Mouse (Mus musculus): ENCODE measurements at regions not wholly inside any gene's neighbourhood (a gene's known extent, or its start where the extent isn't known, plus 50 kb on each side); places are given as distances from the start of the nearest gene placed in this dataset.

DNA sequence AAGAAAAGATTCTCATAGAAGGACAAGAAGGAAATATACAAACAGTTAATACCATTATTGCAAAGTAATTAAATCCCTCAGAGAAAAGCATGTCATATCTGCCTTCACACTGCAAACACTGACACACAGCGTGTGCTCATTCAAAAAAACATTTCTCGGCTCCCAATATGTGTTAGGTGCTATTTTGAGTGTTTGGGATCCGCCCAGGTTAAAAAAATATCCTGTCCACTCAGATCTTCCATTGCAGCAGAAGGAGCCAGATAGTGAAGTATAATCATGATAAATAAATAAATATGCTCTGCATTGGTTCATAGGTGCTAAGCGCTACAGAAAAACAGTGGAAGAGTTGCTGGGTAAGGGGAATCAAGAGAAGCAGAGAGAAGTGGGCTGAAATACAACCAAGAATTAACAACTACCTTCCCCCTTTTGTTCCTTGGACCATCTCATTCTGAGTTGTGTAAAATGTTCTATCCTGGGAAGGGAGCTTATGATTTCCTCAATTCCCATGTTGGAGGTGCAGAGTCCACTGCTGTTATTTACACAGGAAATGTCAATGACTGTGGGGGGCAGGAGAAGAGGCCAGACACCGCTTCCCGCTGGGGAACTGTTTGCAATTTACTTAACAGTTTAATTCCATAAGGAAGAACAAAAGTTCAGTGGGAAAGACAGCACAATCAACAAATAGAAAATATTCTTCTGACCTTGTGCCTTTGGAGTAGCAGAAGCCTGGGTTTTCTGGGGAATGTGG lies 139.9 kb downstream of the Tle1 start:
- H3K27me3 ChIP-seq (ENCODE audit: insufficient read depth, poor library complexity, severe bottlenecking): peaks cover 26% of the 10 kb centered on the region
- H3K4me3 ChIP-seq: no peak overlapping the region
- DNase-seq (ENCODE audit: low spot score): no peak
- no peaks in the 10 kb centered on the region for H3K4me1 ChIP-seq (replicated peaks)
- H3K27ac ChIP-seq: no peak overlapping the region
- H3K9me3 ChIP-seq: no peaks in the 10 kb centered on the region
- H3K36me3 ChIP-seq: no peaks in the 10 kb centered on the region
- WGBS: 76% methylated on average over 6 of the region's 6 CpGs

DNA sequence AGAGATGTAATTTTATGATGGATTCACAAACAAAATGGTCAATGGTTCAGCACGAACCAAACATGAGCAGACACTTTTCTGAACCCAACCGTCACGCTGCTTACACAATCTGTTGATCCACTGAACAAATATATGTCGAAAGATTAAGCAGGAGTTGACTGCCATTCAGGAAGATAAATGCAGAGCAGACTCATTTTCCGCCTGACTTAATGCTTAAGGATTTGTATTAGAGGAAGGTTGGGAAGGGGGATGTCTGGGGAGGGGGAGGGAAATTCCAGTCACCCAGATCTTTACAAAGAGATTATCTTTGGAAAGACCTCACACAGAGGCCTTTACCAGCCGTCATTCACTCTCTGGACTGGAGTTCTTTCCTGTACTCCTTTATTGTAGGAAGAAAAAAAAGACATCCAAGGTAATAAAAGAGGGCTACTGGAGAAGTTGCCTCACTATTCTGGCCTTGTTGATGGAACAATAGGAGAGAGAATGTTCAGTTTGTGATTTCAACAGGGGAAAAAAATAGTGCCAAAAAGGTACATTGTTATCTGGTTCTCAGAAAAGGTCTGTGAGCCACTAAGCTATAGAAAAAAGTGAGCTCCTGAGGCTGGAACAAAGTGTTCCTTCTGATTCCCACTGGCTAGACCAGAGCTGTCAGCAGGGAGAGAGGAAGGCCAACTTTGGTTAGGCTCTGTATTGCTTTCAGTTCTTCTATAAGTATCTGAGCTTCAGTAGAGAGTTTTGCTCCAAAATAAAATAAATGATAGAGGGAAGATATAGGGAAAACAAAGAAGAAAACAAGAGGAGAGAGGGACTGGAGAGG lies 150.9 kb downstream of the Tle1 start:
- no peak overlapping the region for H3K4me3 ChIP-seq
- peak; percentile 40 for DNase-seq (ENCODE audit: low spot score)
- no peak overlapping the region for H3K27ac ChIP-seq
- peaks cover 86% of the 10 kb centered on the region for H3K27me3 ChIP-seq (ENCODE audit: insufficient read depth, poor library complexity, severe bottlenecking)
- 18% methylated on average over 6 of the region's 6 CpGs for WGBS
- H3K36me3 ChIP-seq: no peaks in the 10 kb centered on the region
- H3K9me3 ChIP-seq: peaks cover 7% of the 10 kb centered on the region
- H3K4me1 ChIP-seq (replicated peaks): peaks cover 13% of the 10 kb centered on the region

DNA sequence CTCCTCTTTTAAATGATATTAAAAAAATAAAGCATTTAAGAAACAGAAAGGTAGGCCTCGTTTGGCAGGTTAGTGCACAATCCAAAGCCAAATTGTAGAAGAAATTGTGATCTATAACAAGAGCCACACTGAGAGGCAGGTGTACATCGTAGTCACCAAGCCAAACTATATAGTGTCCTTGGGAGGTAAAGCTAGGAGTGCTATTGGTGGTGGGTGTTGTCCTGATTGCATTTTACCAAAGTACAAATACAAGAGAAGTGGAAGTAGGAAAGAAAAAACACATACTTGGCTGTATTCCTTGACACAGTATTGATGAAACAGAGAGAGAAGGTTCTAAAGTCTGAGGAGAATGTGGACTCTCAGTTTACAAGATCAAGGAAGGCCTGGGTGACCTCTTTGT lies 178.6 kb downstream of the Tle1 start:
- WGBS: 86% methylated on average over 2 of the region's 2 CpGs
- Histone ChIP-seq H3K9me3 (no peaks in the 10 kb centered on the region), H3K4me3 (no peak overlapping the region), H3K27ac (no peak overlapping the region), H3K36me3 (no peaks in the 10 kb centered on the region), H3K27me3 (ENCODE audit: insufficient read depth, poor library complexity, severe bottlenecking) (no peaks in the 10 kb centered on the region), H3K4me1 (replicated peaks) (no peaks in the 10 kb centered on the region)
- no peak for DNase-seq (ENCODE audit: low spot score)

DNA sequence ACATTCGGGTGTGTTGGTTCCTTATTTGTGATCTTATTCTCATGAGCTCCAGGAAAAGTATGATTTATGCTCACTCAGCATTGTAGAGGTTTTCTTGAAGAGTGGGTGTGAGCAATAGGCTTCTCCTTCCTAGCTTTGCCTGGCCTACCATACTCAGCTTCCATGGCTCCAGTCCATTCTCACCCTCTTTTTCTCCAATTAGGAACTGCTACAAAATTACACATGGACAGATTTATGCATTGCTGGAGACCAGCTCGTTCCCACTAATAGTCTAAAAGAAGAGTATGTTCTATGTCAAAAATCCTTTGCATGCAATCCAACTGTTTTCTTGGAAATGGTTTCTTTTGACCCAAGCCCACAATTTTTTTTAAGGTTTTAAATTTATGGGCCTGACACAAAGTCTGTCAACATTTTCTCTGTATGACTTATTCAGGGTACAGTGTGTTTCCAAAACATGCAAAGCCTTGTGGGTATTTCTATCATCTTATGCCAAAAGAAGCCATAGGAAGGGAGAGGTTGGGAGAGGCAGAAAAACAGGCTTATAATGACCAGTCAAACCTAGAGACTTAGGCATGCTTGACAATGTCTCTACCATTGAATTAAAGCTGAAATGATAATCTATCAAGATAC lies 186.4 kb downstream of the Tle1 start:
- H3K27me3 ChIP-seq (ENCODE audit: insufficient read depth, poor library complexity, severe bottlenecking): no peaks in the 10 kb centered on the region
- H3K27ac ChIP-seq: no peak overlapping the region
- H3K9me3 ChIP-seq: no peaks in the 10 kb centered on the region
- DNase-seq (ENCODE audit: low spot score): no peak
- no peaks in the 10 kb centered on the region for H3K4me1 ChIP-seq (replicated peaks)
- 85% methylated on average over 2 of the region's 2 CpGs for WGBS
- no peaks in the 10 kb centered on the region for H3K36me3 ChIP-seq
- no peak overlapping the region for H3K4me3 ChIP-seq

DNA sequence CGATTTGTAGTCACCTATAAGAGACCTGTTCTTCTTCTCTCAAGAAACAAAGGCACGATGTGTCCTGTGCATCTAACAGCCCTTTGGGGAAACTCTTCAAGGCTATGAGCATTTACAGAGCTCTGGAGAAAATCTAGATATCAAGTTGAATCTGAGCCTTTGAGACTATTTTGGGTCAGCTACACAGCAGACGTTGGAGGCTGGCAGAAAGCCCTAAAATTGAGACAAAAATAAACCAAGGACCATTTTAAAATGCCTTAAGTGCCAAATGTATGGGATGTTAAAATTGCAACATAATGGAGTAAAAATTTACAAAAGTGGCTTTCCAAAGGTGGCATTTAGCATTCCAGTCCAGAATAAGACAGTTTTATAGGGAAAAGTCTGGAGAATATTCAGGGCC lies 187.1 kb downstream of the Tle1 start:
- 0 out of 2 replicates have a peak, but pooled peaks cover 3% of the 10 kb centered on the region for H3K9me3 ChIP-seq
- H3K4me1 ChIP-seq (replicated peaks): no peaks in the 10 kb centered on the region
- no peak overlapping the region for H3K27ac ChIP-seq
- WGBS: 91% methylated on average over 3 of the region's 3 CpGs
- H3K36me3 ChIP-seq: no peaks in the 10 kb centered on the region
- H3K4me3 ChIP-seq: no peak overlapping the region
- no peak for DNase-seq (ENCODE audit: low spot score)
- H3K27me3 ChIP-seq (ENCODE audit: insufficient read depth, poor library complexity, severe bottlenecking): no peaks in the 10 kb centered on the region

DNA sequence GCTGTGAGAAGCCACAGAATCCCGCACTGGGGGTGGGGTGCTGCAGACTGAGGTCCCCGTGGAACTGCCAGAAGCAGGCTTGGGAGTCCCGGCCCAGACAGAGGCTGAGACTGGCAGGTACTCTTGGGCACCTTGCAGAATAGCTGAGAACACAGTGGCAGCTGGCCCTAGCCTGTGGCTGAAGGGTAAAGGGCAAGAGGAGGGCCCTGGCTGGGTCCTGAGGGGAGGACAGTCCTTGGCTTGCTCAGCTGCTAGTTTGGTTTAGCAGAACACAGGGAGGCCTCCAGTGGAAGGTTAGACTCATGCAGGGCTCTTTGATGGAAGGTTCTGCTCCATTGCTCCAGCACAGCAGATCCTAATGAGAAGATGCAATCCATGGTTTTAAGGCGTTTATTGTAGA lies 190.4 kb downstream of the Tle1 start:
- no peaks in the 10 kb centered on the region for H3K27me3 ChIP-seq (ENCODE audit: insufficient read depth, poor library complexity, severe bottlenecking)
- H3K4me1 ChIP-seq (replicated peaks): no peaks in the 10 kb centered on the region
- DNase-seq (ENCODE audit: low spot score): no peak
- no peak overlapping the region for H3K4me3 ChIP-seq
- H3K27ac ChIP-seq: no peak overlapping the region
- H3K9me3 ChIP-seq: 0 out of 2 replicates have a peak, but pooled peaks cover 5% of the 10 kb centered on the region
- H3K36me3 ChIP-seq: no peaks in the 10 kb centered on the region
- WGBS: 90% methylated on average over 4 of the region's 4 CpGs

DNA sequence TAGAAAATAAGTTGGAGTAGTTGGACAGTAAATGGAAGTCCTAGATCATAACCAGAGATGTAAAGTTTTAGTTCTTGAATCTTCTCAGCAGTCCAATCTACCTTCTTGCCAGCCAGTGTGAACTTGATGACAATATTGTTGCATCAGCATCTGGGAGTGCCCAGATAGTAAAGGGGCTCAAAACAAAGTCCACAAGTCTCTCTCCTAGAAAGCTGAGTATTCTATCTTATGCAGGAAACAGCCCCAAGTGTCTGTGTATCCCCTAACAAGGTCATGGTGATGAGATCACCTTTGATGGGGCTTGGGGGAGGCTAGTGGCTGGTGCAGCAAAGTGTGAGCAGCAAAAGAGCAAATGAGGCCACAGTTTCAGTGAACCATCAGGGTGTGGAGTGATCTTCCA lies 194.8 kb downstream of the Tle1 start:
- Histone ChIP-seq H3K36me3 (no peaks in the 10 kb centered on the region), H3K9me3 (peaks cover 11% of the 10 kb centered on the region; the same call in 1 of the 2 replicates), H3K27ac (no peak overlapping the region), H3K4me3 (no peak overlapping the region), H3K27me3 (ENCODE audit: insufficient read depth, poor library complexity, severe bottlenecking) (no peaks in the 10 kb centered on the region), H3K4me1 (replicated peaks) (no peaks in the 10 kb centered on the region)
- DNase-seq (ENCODE audit: low spot score): no peak

DNA sequence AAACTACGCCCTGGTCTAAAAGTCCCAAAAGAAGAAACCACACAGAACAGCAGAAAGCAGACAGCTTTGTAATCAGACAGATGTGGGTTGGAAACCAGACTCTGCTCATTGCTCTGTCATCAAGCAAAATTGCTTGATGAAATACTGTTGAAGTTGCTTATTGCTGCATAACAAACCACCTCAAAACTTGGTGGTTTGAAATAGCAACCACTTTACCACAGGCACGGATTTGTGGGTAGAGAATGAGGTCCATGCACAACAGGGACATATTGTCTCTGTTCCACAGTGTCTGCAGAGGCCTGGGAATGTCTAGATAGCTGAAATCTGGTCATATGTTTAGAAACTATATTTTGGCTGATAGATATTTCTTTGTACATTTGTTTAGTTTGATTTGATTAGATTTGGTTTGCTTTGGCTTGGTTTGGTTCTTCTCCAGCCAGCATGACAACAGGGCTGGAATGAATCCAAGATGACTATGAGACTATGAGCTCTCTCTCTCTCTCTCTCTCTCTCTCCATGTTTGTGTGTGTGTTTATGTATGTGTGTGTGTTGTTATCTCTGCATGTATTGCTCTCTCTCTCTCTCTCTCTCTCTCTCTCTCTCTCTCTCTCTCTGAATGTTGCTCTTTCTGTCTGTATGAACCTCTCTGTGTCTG lies 199.4 kb downstream of the Tle1 start:
- no peak for DNase-seq (ENCODE audit: low spot score)
- no peaks in the 10 kb centered on the region for H3K4me1 ChIP-seq (replicated peaks)
- peaks cover 6% of the 10 kb centered on the region; the same call in 1 of the 2 replicates for H3K9me3 ChIP-seq
- no peak overlapping the region for H3K27ac ChIP-seq
- H3K4me3 ChIP-seq: no peak overlapping the region
- no peaks in the 10 kb centered on the region for H3K36me3 ChIP-seq
- no peaks in the 10 kb centered on the region for H3K27me3 ChIP-seq (ENCODE audit: insufficient read depth, poor library complexity, severe bottlenecking)
- 76% methylated on average over 2 of the region's 2 CpGs for WGBS

DNA sequence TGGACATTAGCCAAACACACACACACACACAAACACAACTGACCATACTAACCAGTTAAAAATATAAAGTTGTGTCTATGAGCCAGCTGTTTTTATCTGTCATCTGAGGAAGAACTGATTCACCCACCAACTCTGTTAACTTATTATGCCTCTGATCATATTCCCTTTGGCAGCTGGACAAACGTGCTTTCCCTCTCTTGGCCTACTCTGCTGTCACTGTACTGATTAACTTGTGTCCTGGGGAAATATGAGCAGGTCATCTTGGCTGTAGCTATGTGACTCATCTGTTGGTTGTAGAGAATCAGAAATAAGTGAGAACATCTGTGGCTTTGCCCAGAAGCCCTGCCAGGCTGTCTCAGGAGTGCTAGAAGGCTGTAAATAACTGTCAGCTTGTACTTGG lies 210.9 kb upstream of the Gm11232 start:
- Histone ChIP-seq H3K9me3 (no peaks in the 10 kb centered on the region), H3K4me3 (no peak overlapping the region), H3K27ac (no peak overlapping the region), H3K36me3 (no peaks in the 10 kb centered on the region), H3K27me3 (ENCODE audit: insufficient read depth, poor library complexity, severe bottlenecking) (no peaks in the 10 kb centered on the region), H3K4me1 (replicated peaks) (no peaks in the 10 kb centered on the region)
- 63% methylated on average over 1 of the region's 1 CpGs for WGBS
- DNase-seq (ENCODE audit: low spot score): no peak

DNA sequence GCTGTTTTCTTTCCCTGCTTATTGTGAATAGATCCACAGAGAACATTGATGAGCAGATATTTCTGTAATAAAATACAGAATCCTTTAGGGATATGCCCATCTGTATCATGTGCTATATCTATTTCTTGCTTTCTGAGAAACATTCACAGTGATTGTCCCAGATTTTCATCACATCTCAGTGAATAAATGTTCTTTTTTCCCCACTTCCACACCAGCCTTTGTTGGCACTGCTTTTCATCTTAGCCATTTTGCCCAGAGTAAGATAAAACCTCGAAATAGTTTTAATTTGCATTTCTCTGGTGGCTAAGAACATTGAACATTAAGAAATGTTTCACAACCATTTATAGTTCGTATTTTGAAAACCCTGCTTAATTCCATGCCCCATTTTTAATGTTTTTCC lies 195.7 kb upstream of the Gm11232 start:
- DNase-seq (ENCODE audit: low spot score): no peak
- no peaks in the 10 kb centered on the region for H3K36me3 ChIP-seq
- H3K27ac ChIP-seq: no peak overlapping the region
- H3K4me3 ChIP-seq: no peak overlapping the region
- no peaks in the 10 kb centered on the region for H3K27me3 ChIP-seq (ENCODE audit: insufficient read depth, poor library complexity, severe bottlenecking)
- WGBS: 88% methylated on average over 2 of the region's 2 CpGs
- no peaks in the 10 kb centered on the region for H3K4me1 ChIP-seq (replicated peaks)
- no peaks in the 10 kb centered on the region for H3K9me3 ChIP-seq

DNA sequence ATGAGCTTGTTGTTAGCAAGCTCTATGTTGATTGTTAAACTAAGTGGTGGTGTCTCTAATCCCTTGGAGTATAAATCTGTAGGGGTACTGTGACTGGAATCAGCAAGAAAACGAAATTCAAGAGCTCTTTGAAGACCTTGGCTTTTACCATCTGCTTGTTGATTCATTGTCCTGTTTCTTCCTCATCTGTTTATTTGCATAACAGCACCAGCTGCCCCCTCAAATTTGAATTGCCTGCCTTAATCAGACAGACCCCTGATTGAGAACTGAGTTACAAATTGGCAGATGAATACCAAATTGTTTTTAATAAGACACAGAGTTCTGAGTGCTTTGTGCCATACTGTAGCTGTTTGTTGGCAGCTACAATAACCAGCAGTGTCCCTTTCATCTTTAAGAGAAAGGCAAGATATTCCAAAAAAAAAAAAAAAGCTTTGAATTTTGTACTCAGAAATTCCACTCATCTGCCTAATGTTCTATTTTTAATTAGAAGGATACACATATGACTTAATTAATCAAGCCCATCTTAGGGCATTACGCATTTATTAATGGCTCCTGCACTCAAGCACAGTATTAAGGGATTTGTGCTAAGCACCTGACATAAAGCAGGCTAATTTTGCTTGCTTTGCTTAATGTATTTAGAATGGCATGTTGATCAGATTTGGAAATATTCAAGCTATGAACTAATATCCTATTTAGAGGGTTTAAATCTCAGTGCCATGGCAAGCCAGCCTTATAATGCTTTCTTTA lies 175.6 kb upstream of the Gm11232 start:
- Histone ChIP-seq H3K27ac (no peak overlapping the region), H3K9me3 (no peaks in the 10 kb centered on the region), H3K27me3 (ENCODE audit: insufficient read depth, poor library complexity, severe bottlenecking) (no peaks in the 10 kb centered on the region), H3K36me3 (no peaks in the 10 kb centered on the region), H3K4me1 (replicated peaks) (no peaks in the 10 kb centered on the region), H3K4me3 (no peak overlapping the region)
- 60% methylated on average over 2 of the region's 2 CpGs for WGBS
- DNase-seq (ENCODE audit: low spot score): no peak

DNA sequence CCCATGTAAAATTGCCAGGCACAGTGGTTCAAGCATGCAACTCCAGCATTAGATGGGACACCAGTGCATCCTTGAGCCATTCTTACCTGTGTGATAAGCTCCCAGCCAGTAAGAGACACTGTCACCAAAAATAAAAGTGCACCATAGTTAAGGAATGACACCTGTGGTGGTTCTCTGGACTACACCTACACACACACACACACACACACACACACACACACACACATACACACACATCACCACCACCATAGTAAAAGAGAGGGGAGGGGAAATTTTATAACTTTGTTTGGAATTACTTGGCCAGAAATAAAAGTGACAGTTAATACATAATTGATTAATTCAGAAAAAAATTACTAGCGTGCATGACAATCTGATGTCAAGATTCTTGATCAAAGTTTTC lies 175.1 kb upstream of the Gm11232 start:
- Histone ChIP-seq H3K4me3 (no peak overlapping the region), H3K27me3 (ENCODE audit: insufficient read depth, poor library complexity, severe bottlenecking) (no peaks in the 10 kb centered on the region), H3K4me1 (replicated peaks) (no peaks in the 10 kb centered on the region), H3K9me3 (no peaks in the 10 kb centered on the region), H3K36me3 (no peaks in the 10 kb centered on the region), H3K27ac (no peak overlapping the region)
- 81% methylated on average over 1 of the region's 1 CpGs for WGBS
- no peak for DNase-seq (ENCODE audit: low spot score)
